Mouse (Mus musculus): ENCODE results near the gene Hao1. TPM values are rescaled to one million over a fixed set of nuclear protein-coding genes. Genes with fewer than 3 reads are reported as not detected.

Hao1 gene
- total RNA-seq, 4 experiments from 2014 or later = not detected

GRCm38 (mm10) chr2:134465132-134465531 lies 89.0 kb downstream of the Hao1 start:
- no peak for DNase-seq (ENCODE audit: low spot score in 2 of 2)

- DNase-seq (ENCODE audit: low spot score in 2 of 2) = no peak
Measured at GRCm38 (mm10) chr2:134462321-134462720, 91.8 kb downstream of the Hao1 start.

GRCm38 (mm10) chr2:134460831-134461230 lies 93.3 kb downstream of the Hao1 start:
- DNase-seq (ENCODE audit: low spot score in 2 of 2) = no peak

- no peak for DNase-seq (ENCODE audit: low spot score in 2 of 2)
Measured at GRCm38 (mm10) chr2:134456065-134456505, 98.1 kb downstream of the Hao1 start.

GRCm38 (mm10) chr2:134452748-134453147 lies 101.4 kb downstream of the Hao1 start:
- DNase-seq (ENCODE audit: low spot score in 2 of 2) = no peak

- no peak for DNase-seq (ENCODE audit: low spot score in 2 of 2)
Measured at GRCm38 (mm10) chr2:134450976-134451375, 103.2 kb downstream of the Hao1 start.

Other genes with a start within 250 kb of the Hao1 start
- 100 to 1,000 TPM; 163 to 186 (median 170) TPM for gene Tmx4, start 89.8 kb upstream of the Hao1 start, total RNA-seq (2022)
- gene Plcb1, start 231.7 kb upstream of the Hao1 start, total RNA-seq (2022) = 100 to 1,000 TPM; 130 to 150 (median 139) TPM